Comparison of ENCODE assay signal across 8 mouse cellular contexts in the genomic region with DNA sequence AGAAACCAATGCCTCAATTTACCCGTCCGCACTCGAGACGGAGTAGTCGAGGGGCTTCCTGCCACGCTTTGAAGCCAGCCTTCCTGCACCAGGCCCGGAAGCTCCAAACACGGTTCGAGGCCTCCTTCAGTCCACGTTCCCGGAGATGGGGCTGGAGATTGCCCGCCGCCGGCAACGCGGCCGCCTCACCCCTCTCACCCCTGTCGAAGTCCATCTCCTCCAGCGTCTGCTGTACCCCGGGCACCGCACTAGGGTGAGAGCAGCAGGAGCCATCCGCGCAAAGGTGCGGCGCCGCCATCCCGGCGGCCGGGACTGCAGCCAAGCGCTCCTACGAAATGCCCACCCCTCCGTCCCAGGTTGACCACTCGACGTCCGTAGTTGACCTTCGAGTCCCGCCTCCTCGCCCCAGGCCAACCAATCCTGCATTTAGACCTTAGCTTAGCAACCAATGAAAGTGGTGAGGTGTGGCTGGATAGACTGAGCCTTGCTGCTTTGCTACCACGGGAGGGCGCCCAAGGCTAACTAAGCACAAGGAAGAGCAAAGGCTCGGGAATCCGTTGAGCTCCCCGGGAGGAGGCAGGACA. TPM values are rescaled to one million over a fixed set of nuclear protein-coding genes. Genes with fewer than 3 reads are reported as not detected.
A peak's percentile ranks its signal among the peaks of the same experiment; 100 is the strongest.
DNase-seq lines count a peak whose midpoint lies in the region; ATAC-seq and TF ChIP-seq lines count a peak whose summit lies in the region.

Ankrd39 (minus strand) TSS at position 558 of the 584 bp plus-strand sequence.

- peak within 1 kb of the TSS; percentile 77 for H3K9ac ChIP-seq in MEL (ENCODE audit: control insufficient read depth, low read depth, low read length, poor library complexity, severe bottlenecking)
- peak within 1 kb of the TSS; percentile 67 for H3K9ac ChIP-seq in forebrain, postnatal 0 days
- H3K9ac ChIP-seq in lung, embryonic 15.5 days = peak within 1 kb of the TSS; percentile 65

- H3K27ac ChIP-seq in MEL (ENCODE audit: control insufficient read depth, low read depth, low read length) = peak within 1 kb of the TSS; percentile 13
- H3K27ac ChIP-seq in cerebellum, adult 2 months (ENCODE audit: insufficient read depth, low read length) = peak within 1 kb of the TSS; percentile 79
- H3K27ac ChIP-seq in forebrain, postnatal 0 days (ENCODE audit: low read depth, low read length) = peak within 1 kb of the TSS; percentile 62
- peak within 1 kb of the TSS; percentile 78 for H3K27ac ChIP-seq in lung, embryonic 15.5 days

- peaks cover 4% of the 10 kb centered on the region for H3K79me2 ChIP-seq in MEL (ENCODE audit: control insufficient read depth, insufficient read depth, low read length, poor library complexity)

- peak within 1 kb of the TSS; percentile 69 to 75 for H3K4me3 ChIP-seq in MEL (ENCODE audit: control insufficient read depth in 1 of 2, insufficient read depth in 1 of 2, low read depth in 2 of 2, low read length in 2 of 2)
- H3K4me3 ChIP-seq in cerebellum, adult 2 months (replicated peaks; ENCODE audit: insufficient read depth, low read depth, low read length) = peak within 1 kb of the TSS; percentile 68
- peak within 1 kb of the TSS; percentile 68 for H3K4me3 ChIP-seq in forebrain, postnatal 0 days (ENCODE audit: low read depth, low read length)
- H3K4me3 ChIP-seq in lung, embryonic 15.5 days = peak within 1 kb of the TSS; percentile 72

- no peaks in the 10 kb centered on the region for H3K9me3 ChIP-seq in MEL (replicated peaks; ENCODE audit: insufficient read depth, low read length)
- H3K9me3 ChIP-seq in forebrain, postnatal 0 days (ENCODE audit: low read length) = no peaks in the 10 kb centered on the region
- H3K9me3 ChIP-seq in lung, embryonic 15.5 days = no peaks in the 10 kb centered on the region

- WGBS in cerebellum, adult 2 months = under 1% methylated on average over 43 of the region's 43 CpGs
- 1% methylated on average over 43 of the region's 43 CpGs for WGBS in forebrain, postnatal 0 days
- under 1% methylated on average over 43 of the region's 43 CpGs for WGBS in lung, embryonic 15.5 days

- peaks cover 0 to 3% of the 10 kb centered on the region in 2 experiments; a peak in 3 of 4 replicates for H3K4me1 ChIP-seq in MEL (ENCODE audit: control insufficient read depth in 1 of 2, insufficient read depth in 2 of 2, low read length in 2 of 2)
- H3K4me1 ChIP-seq in cerebellum, adult 2 months (ENCODE audit: control insufficient read depth, insufficient read depth, low read length) = peaks cover 33% of the 10 kb centered on the region
- peaks cover 4% of the 10 kb centered on the region; the same call in 1 of the 2 replicates for H3K4me1 ChIP-seq in forebrain, postnatal 0 days (ENCODE audit: insufficient read depth)
- peaks cover 47% of the 10 kb centered on the region for H3K4me1 ChIP-seq in lung, embryonic 15.5 days

- peak; percentile 100 for TF ChIP-seq RAD21 in MEL (IDR thresholded peaks at IDR 0.05; ENCODE audit: low read depth, low read length)

- H3K4me2 ChIP-seq in forebrain, postnatal 0 days (ENCODE audit: low read depth) = peak within 1 kb of the TSS; percentile 75
- peak within 1 kb of the TSS; percentile 71 for H3K4me2 ChIP-seq in lung, embryonic 15.5 days

- peak in 1 of 2 experiments; percentile 11; a peak in 1 of 4 replicates for TF ChIP-seq EP300 in MEL (IDR thresholded peaks at IDR 0.05; ENCODE audit: low read depth in 1 of 2, low read length in 2 of 2)

- ATAC-seq in forebrain, postnatal 0 days = peak; percentile 98
- ATAC-seq in lung, embryonic 15.5 days (ENCODE audit: borderline replicate concordance, extremely low read depth, low FRiP score, low TSS enrichment) = peak; percentile 98

- no peaks in the 10 kb centered on the region for H3K36me3 ChIP-seq in MEL (ENCODE audit: control insufficient read depth in 1 of 2, insufficient read depth in 2 of 2, low read length in 2 of 2)
- peaks cover 38% of the 10 kb centered on the region for H3K36me3 ChIP-seq in forebrain, postnatal 0 days (ENCODE audit: insufficient read depth)
- H3K36me3 ChIP-seq in lung, embryonic 15.5 days = peaks cover 32% of the 10 kb centered on the region

- peak; percentile 82 to 88 for TF ChIP-seq POLR2A in MEL (IDR thresholded peaks at IDR 0.05; ENCODE audit: control insufficient read depth in 1 of 2, insufficient read depth in 1 of 2, low read depth in 1 of 2, low read length in 2 of 2, poor library complexity in 1 of 2)
- peak; percentile 88 for TF ChIP-seq POLR2A in cerebellum, adult 2 months (IDR thresholded peaks at IDR 0.05; ENCODE audit: borderline replicate concordance, insufficient read depth, low read length)

- peak; percentile 96 to 99 (median 96) for TF ChIP-seq CTCF in MEL (IDR thresholded peaks at IDR 0.05 in 2 of 3, conservative IDR thresholded peaks at IDR 0.05 in 1 of 3; ENCODE audit: control insufficient read depth in 1 of 3, insufficient read depth in 1 of 3, low read depth in 2 of 3, low read length in 3 of 3, poor library complexity in 1 of 3, severe bottlenecking in 1 of 3)
- peak; percentile 98 for TF ChIP-seq CTCF in cerebellum, adult 2 months (IDR thresholded peaks at IDR 0.05; ENCODE audit: borderline replicate concordance, insufficient read depth, low read depth, low read length)
- TF ChIP-seq CTCF in forebrain, postnatal 0 days (IDR thresholded peaks at IDR 0.05; ENCODE audit: low read depth) = peak; percentile 100

- DNase-seq in MEL (ENCODE audit: low read depth, low spot score) = peak; percentile 99
- peak; percentile 99 for DNase-seq in cerebellum, adult 2 months
- DNase-seq in forebrain, postnatal 0 days = peak; percentile 96
- DNase-seq in heart, postnatal 4 days = peak; percentile 98
- peak; percentile 98 to 99 for DNase-seq in layer of hippocampus, adult 8-10 months (ENCODE audit: low spot score in 2 of 2)
- DNase-seq in ovary, adult 18-20 months (ENCODE audit: low spot score) = peak; percentile 97
- peak; percentile 96 for DNase-seq in thymus, postnatal 0 days (ENCODE audit: low spot score)

- no peaks in the 10 kb centered on the region for H3K27me3 ChIP-seq in MEL (ENCODE audit: control insufficient read depth in 1 of 2, insufficient read depth in 2 of 2, low read length in 2 of 2)
- no peaks in the 10 kb centered on the region for H3K27me3 ChIP-seq in cerebellum, adult 2 months (ENCODE audit: control insufficient read depth, insufficient read depth, low read length)
- no peaks in the 10 kb centered on the region for H3K27me3 ChIP-seq in forebrain, postnatal 0 days (ENCODE audit: insufficient read depth, low read length)
- H3K27me3 ChIP-seq in lung, embryonic 15.5 days = no peaks in the 10 kb centered on the region

TF ChIP-seq in MEL, 35 proteins besides CTCF, POLR2A, EP300 and RAD21 (continues in another document):
- TF ChIP-seq TBP (IDR thresholded peaks at IDR 0.05; ENCODE audit: low read depth, low read length) (peak; percentile 22; the same call in 1 of the 2 replicates), SMC3 (IDR thresholded peaks at IDR 0.05; ENCODE audit: low read depth, low read length) (peak; percentile 94), ZC3H11A (IDR thresholded peaks at IDR 0.05; ENCODE audit: low read depth, low read length) (peak; percentile 94), MAFK (IDR thresholded peaks at IDR 0.05; ENCODE audit: borderline replicate concordance, low read depth, low read length) (no peak), USF2 (IDR thresholded peaks at IDR 0.05; ENCODE audit: borderline replicate concordance in 1 of 2, insufficient read depth in 1 of 2, low read depth in 1 of 2, low read length in 2 of 2) (no peak), BHLHE40 (IDR thresholded peaks at IDR 0.05; ENCODE audit: borderline replicate concordance, low read depth, low read length) (no peak), MAZ (IDR thresholded peaks at IDR 0.05; ENCODE audit: low read depth, low read length) (peak; percentile 68; the same call in 1 of the 2 replicates), ZKSCAN1 (IDR thresholded peaks at IDR 0.05; ENCODE audit: low read depth, low read length) (no peak), ELF1 (IDR thresholded peaks at IDR 0.05; ENCODE audit: low read depth, low read length) (peak; percentile 49; the same call in 1 of the 2 replicates), TCF12 (IDR thresholded peaks at IDR 0.05; ENCODE audit: low read depth, low read length) (no peak), SIN3A (IDR thresholded peaks at IDR 0.05; ENCODE audit: low read length) (peak; percentile 72), TAL1 (IDR thresholded peaks at IDR 0.05; ENCODE audit: low read length) (no peak), GABPA (IDR thresholded peaks at IDR 0.05; ENCODE audit: low read depth, low read length) (no peak), POLR2AphosphoS5 (IDR thresholded peaks at IDR 0.05; ENCODE audit: borderline replicate concordance, low read depth, low read length) (no peak), ETS1 (IDR thresholded peaks at IDR 0.05; ENCODE audit: low read depth, low read length) (no peak), UBTF (IDR thresholded peaks at IDR 0.05; ENCODE audit: borderline replicate concordance, insufficient read depth, low read depth, low read length) (no peak), CHD2 (IDR thresholded peaks at IDR 0.05; ENCODE audit: low read length) (peak; percentile 77), JUND (IDR thresholded peaks at IDR 0.05; ENCODE audit: low read depth, low read length) (no peak), NELFE (IDR thresholded peaks at IDR 0.05; ENCODE audit: low read depth, low read length) (peak; percentile 73), NRF1 (IDR thresholded peaks at IDR 0.05; ENCODE audit: insufficient read depth, low read depth, low read length, poor library complexity, severe bottlenecking) (peak; percentile 23; the same call in 1 of the 2 replicates), MYC (IDR thresholded peaks at IDR 0.05; ENCODE audit: low read depth, low read length) (peak; percentile 9), HCFC1 (IDR thresholded peaks at IDR 0.05; ENCODE audit: low read depth, low read length) (peak; percentile 56; the same call in 1 of the 2 replicates), MAX (IDR thresholded peaks at IDR 0.05; ENCODE audit: low read length) (peak; percentile 63), E2F4 (IDR thresholded peaks at IDR 0.05; ENCODE audit: borderline replicate concordance, low read depth, low read length) (no peak)

RNA-seq across cellular contexts. Expression of gene Ankrd39, which starts in this region (rescaled TPM):
- 8.8 and 9.7 TPM in 2 replicates for total RNA-seq in MEL (2012; rRNA removed)
- 10 to 100 TPM in 1 of 2 experiments, not detected in 1; 14.4 TPM for polyA plus RNA-seq in MEL (2012; ENCODE audit: insufficient read depth in 1 of 2, insufficient read length in 2 of 2, low read depth in 1 of 2, low replicate concordance in 2 of 2, missing spikeins in 1 of 2)
- polyA plus RNA-seq in cerebellum, adult 2 months (2012; rRNA removed) = 30.8 and 37.5 TPM in 2 replicates
- total RNA-seq in forebrain, postnatal 0 days (2014; rRNA removed) = 19.3 and 25.5 TPM in 2 replicates
- polyA plus RNA-seq in forebrain, postnatal 0 days (2015; fragmentation: Nextera tagmentation; extraction: Ambion mirVana) = 21.1 and 23.6 TPM in 2 replicates
- 10 to 100 TPM; 16.0 to 18.5 TPM for total RNA-seq in heart, postnatal 4 days (2021)
- 10 to 100 TPM; 10.3 to 18.2 (median 13.2) TPM for total RNA-seq in layer of hippocampus, adult 8-10 months (2022)
- 20.3 and 26.0 TPM in 2 replicates for polyA plus RNA-seq in lung, embryonic 15.5 days (2015; fragmentation: Nextera tagmentation; extraction: Ambion mirVana)
- 20.0 and 22.7 TPM in 2 replicates for polyA plus RNA-seq in thymus, postnatal 0 days (2015; fragmentation: Nextera tagmentation; extraction: Ambion mirVana)

Comparison
In these comparisons a context has a peak if more than half of its experiments do, and no peak if none do; other contexts are left out.
1. Peak in every context shown above with its lines: DNase-seq, ATAC-seq, H3K4me3 ChIP-seq and H3K27ac ChIP-seq.
2. H3K27ac ChIP-seq: peak in every context shown above with its lines; median percentile 79 in cerebellum, adult 2 months; 78 in lung, embryonic 15.5 days; 62 in forebrain, postnatal 0 days; 13 in MEL.